Mouse (Mus musculus): ENCODE data around the gene Nek10. TPM values are rescaled to one million over a fixed set of nuclear protein-coding genes. Genes with fewer than 3 reads are reported as not detected.
A peak's percentile ranks its signal among the peaks of the same experiment; 100 is the strongest.
"Not testable (repeated sequence)": the region's sequence is repeated elsewhere in the genome, so short reads cannot be mapped to it uniquely, and the experiment has no call there.

The Nek10 gene
- total RNA-seq, 4 experiments from 2014 or later: 4.0 to 5.3 (median 4.6) TPM

DNA sequence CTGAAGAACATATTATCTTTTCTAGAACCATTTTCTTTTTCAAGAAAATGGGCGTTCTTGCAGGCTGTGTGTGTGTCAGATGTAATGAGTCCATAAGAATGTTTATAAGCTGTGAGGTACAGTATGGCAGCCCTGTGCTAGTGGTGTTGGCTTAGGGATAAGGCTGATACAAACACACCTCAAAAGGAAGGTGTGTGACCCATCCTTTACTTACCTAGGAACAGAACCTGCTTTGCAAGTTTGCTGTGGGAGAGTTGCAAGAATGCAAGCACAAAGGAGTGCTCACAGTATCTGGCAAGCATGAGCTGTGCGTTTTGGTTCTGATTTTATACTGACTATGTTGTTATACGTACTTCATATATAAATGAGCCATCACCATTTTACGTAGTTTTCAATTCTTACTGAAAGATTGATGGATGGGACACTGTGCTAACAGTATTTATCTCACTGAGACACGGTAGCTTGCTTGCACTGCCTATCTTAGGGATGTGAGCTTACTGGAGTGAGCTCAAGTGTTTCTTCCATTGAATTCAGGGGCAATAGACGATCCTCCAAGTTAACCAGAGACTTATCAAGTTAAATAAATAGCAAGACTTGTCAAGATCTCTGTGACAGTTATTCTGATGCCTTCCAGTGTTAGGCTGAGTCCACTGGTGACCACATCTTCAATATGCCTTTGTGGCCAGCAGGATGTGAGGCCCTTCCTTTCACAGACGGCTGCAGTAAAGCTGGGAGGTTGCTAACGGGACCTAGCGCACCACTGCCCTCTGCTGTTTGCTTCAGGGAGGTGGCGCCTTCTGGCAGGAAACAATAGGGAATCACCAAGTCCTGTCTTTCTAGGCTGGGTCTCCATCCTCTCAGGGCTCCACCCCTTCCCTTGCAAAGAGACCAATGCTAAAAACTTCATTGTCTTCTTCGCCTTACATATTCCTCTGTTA lies 181.8 kb downstream of the Nek10 start:
- DNase-seq (ENCODE audit: low spot score in 2 of 2): peak; percentile 11 to 63

GRCm38 (mm10) chr14:14987403-14987802 lies 184.2 kb downstream of the Nek10 start:
- no peak for DNase-seq (ENCODE audit: low spot score in 2 of 2)

GRCm38 (mm10) chr14:14991642-14992041 lies 188.4 kb downstream of the Nek10 start:
- DNase-seq (ENCODE audit: low spot score in 2 of 2): no peak

GRCm38 (mm10) chr14:15011408-15011807 lies 208.2 kb downstream of the Nek10 start:
- DNase-seq (ENCODE audit: low spot score in 2 of 2): no peak

GRCm38 (mm10) chr14:15014799-15015198 lies 211.6 kb downstream of the Nek10 start:
- DNase-seq (ENCODE audit: low spot score in 2 of 2): no peak

DNA sequence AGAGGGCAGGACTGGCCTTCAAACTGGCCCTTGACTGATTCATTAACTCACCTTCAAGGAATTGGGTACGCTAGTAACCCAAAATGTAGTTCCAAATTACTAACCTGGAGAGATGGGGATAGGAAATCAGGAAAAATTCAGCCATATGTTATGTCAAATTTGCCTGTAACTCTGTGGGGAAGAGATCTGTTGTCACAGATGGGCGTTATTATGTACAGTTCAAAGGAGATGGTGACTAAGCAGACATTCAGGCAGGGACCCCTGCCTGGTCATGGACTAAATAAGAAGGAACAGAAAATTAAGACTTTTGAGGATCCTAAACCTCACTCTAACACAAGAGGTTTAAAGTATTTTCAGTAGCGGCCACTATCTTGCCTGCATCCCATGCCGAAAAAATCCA lies 227.4 kb downstream of the Nek10 start:
- not testable (repeated sequence) for DNase-seq (ENCODE audit: low spot score in 2 of 2)

DNA sequence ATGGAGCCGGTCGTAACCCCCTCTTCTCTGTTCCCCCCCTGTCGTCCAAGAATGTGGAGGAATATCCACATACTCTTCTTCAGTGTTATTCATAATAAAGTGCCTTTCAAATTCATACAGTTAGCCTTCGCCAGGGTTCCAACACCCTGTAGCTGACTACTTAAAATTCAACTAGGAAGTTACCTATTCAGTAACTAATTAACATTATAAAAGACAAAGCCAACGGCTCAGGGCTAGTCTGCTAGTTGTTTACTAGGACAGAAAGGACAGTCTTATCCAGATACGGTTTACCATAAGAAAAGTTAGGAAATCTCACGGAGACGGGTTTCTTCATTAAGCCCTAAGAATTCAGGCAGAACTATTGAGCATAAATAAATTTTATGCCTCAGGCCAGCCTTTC lies 231.4 kb downstream of the Nek10 start:
- not testable (repeated sequence) for DNase-seq (ENCODE audit: low spot score in 2 of 2)

- DNase-seq (ENCODE audit: low spot score in 2 of 2): no peak
Observed at GRCm38 (mm10) chr14:15048186-15048585, 245.0 kb downstream of the Nek10 start.

- DNase-seq (ENCODE audit: low spot score in 2 of 2): no peak
Observed at GRCm38 (mm10) chr14:15061496-15061895, 258.3 kb downstream of the Nek10 start.

Other genes with a start within 250 kb of the Nek10 start
- 10 to 100 TPM; 40.3 to 55.4 (median 48.3) TPM for gene Slc4a7, start 101.1 kb upstream of the Nek10 start, total RNA-seq (2022)

Data from layer of hippocampus, adult 8-10 months (tissue).